Mouse (Mus musculus): ENCODE data around the gene Tmem89.

Tmem89 gene

DNA sequence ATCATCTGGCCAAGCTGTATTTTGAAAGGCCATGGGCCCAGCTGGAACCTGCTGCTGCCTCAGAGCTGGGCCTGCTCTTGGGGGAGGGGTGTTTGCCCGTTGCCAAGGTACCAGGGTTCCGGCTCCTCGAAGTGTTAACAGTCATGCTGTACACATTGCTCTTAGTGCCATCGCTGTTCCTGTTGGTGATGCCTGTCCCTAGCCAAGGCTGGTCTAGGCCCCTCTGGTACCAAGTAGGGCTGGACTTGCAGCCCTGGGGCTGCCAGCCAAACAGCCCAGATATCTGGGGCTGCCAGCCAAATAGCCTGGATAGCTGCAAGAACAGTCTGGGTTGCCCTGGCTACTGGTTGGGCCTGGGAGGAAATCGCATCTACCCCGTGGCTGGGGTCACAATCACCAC is at the start of gene Tmem89:
Tmem89 (plus strand) TSS at position 129 of the 400 bp plus-strand sequence.
- no peak for DNase-seq (ENCODE audit: extremely low read depth, low read depth)

GRCm38 (mm10) chr9:108912308-108912707 is 2.1 kb upstream of the Tmem89 start:
- DNase-seq (ENCODE audit: extremely low read depth, low read depth), result no peak

DNA sequence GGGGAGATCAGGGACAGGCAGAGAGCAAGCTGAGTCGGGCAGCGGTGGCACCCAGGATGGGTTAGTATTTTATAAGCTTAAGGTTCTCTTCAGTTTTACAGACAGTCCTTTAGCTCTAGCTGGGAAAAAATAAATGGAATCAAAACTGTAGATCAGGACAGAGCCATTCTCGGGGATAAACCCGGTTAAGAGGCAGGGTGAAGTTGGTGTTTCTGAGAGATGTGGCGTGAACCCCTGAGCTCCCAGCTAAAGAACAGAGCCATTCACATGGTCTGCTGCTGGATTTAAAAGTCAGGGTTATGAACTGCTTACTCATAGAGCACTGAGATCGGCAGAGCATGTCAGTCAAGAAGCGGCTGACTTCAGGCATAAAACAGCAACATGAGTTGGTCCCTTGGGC is 1.3 kb upstream of the Tmem89 start:
- no peak for DNase-seq (ENCODE audit: extremely low read depth, low read depth)

GRCm38 (mm10) chr9:108913621-108914020 is 798 bp upstream of the Tmem89 start:
- DNase-seq (ENCODE audit: extremely low read depth, low read depth), result no peak

DNA sequence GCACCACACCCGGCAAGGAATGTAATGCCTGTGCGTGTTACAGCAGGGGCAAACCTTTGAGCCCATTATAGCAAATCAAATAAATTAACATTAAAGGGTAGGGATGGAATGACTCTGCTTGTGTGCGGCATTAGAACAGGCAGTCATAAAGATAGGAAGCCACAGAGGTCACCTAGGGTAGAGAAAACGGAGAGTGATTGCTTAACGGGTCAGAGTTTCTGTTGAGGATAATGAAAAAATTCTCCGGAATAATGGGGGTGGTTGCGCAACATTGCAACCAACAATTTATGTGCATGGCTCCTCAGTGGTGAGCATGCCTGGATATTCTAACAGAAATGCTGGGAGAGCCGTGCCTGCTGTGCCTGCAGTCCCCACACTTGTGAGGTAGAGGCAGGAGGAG is 11.5 kb downstream of the Tmem89 start:
- DNase-seq (ENCODE audit: extremely low read depth, low read depth), result no peak

GRCm38 (mm10) chr9:108928424-108928823 is 14.0 kb downstream of the Tmem89 start:
- no peak for DNase-seq (ENCODE audit: extremely low read depth, low read depth)

GRCm38 (mm10) chr9:108935991-108936390 is 21.6 kb downstream of the Tmem89 start:
- DNase-seq (ENCODE audit: extremely low read depth, low read depth), result no peak

- DNase-seq (ENCODE audit: extremely low read depth, low read depth), result peak; percentile 91
These were observed 22.3 kb downstream of the Tmem89 start, which contains the start of gene Uqcrc1 for GRCm38 (mm10) chr9:108936418-108937364. Gene Uqcrc1 (plus strand): TSS chr9:108936633.

GRCm38 (mm10) chr9:108945111-108945510 is 30.7 kb downstream of the Tmem89 start:
- no peak for DNase-seq (ENCODE audit: extremely low read depth, low read depth)

DNA sequence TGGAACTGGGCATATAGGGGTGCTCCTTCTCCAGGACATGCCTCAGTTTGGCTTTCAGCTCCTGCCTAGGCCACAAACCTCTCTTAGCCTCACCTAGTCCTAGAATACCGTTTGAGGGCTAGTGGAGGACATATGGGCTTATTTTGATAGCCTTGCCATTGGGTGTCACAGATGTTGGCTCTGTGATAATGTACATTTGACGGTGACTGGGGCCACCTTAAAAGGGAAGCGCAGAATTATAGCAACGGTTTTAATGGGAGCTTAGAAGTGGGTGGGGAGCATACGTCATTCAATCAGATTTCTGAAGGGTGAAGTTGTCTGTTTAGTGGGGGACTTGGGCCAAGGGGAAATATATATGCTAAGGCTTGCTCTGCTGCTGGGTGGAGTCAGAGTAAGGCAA is 31.2 kb downstream of the Tmem89 start:
- no peak for DNase-seq (ENCODE audit: extremely low read depth, low read depth)

DNA sequence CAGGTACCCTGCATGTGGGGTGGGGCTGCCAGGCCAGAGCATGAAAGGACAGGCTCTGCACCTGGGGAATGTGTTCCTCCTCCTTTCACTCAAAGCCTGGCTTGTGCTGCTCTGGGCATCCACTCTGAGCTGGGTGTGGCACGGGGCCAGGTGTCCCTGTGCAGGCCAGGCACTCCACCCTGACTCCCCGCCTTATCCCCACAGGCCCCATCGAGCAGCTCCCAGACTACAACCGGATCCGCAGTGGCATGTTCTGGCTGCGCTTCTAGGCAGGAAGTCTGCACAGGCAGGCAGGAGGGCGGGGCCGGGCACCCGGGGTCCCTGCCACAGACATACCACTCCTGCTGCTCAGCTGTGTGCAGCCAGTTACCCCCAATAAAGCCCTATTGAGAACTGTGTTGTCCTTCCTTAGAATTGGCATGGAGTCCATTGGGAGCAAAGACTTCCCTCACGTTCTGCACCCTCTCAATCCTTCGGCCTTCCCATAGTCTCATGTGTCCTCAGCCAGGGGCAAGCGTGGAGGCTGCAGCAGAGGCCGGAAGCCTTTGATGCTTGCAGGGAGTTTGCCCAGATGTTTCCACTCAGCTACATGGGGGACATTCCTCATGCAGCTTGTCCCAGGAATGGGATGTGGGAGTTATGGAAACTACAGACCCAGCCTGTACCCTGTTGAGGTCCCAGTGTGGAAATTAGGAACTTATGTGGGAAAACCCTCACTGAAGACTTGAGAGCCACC is 35.0 kb downstream of the Tmem89 start:
- DNase-seq (ENCODE audit: extremely low read depth, low read depth), result no peak

DNA sequence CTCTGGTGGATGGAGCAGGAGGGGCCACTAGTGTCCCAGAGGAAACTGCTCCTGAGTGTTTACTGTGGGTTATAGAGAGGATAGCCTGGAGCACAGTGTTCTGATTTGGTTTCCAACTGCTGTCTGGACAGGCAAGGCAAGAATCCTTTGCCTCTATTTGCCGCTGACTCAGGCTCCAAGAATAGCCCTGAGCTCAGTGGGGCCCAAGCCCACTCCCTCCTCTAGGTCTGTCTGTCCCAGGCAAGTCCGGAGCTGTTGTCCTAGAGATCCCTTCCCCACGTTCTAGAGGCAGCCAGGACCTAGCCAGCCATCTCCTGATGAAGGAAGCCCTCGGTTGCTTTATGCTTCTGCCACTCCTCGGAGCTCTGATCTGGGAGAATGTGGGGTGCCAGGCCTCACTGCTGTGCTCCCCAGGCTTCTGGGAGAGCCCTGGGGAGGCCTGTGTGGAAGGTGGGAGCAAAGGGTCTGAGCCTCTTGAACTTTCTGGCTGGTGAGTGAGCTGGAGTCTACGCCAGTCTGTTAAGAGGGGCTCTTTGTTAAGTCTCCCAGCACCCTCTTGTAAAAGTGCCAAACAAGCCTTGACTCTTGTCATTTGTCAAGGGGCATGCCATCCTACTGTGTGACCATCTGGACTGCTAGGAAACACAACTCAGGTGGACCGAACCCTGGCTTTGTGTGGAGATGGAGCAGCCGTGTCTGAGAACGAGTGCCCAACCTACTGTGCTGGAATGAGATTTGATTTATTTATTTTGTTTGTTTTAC is 35.7 kb downstream of the Tmem89 start:
- DNase-seq (ENCODE audit: extremely low read depth, low read depth), result no peak

DNA sequence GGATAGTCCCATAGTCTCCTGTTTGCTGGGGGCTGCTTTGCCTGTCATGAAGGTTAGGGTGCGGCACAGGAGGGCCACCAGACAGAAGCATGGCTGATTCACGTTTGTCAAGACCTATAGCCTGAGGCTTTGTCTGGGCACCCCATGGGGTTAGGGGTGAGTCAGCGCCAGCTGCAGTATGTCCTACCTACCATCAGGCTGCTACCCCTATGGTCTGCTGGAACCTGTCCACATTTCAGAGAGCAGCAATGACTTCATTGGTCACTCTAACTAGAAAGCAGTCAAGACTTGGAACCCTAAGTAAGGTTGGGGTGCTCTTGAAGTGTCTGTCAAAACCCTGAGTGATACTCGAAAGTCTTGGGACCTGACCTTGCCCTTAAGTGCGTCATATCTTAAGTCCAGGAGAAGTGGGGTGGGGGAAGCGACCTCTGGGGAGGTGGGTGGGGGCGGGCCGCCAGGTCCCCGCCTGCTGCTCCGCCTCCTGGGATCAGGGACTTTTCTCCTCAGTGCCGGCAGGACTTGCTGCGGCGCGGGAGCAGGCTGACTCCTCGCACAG is 38.7 kb downstream of the Tmem89 start, which contains the start of gene Col7a1:
Col7a1 (plus strand) TSS at position 506 of the 556 bp plus-strand sequence.
- no peak for DNase-seq (ENCODE audit: extremely low read depth, low read depth)

DNA sequence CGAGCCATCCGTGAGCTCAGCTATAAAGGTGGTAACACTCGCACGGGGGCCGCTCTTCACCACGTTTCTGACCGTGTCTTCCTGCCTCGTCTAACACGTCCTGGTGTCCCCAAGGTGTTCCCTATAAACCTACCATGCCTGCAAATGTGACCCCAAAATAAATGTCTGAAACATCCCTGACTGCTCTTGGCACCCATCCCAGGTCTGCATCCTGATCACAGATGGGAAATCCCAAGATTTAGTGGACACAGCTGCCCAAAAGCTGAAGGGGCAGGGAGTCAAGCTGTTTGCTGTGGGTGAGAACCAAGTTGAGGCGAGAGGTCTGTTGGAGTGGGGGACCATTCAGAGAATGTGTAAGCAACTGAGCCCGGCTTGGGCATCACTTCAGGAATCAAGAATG is 40.8 kb downstream of the Tmem89 start:
- DNase-seq (ENCODE audit: extremely low read depth, low read depth), result no peak

GRCm38 (mm10) chr9:108955846-108956245 is 41.4 kb downstream of the Tmem89 start:
- no peak for DNase-seq (ENCODE audit: extremely low read depth, low read depth)

- no peak for DNase-seq (ENCODE audit: extremely low read depth, low read depth)
These were observed 49.2 kb downstream of the Tmem89 start for GRCm38 (mm10) chr9:108963577-108963976.

GRCm38 (mm10) chr9:108964338-108964737 is 49.9 kb downstream of the Tmem89 start:
- DNase-seq (ENCODE audit: extremely low read depth, low read depth), result no peak

Measured in MEL-GATA-1-ER (cell line).